Mouse (Mus musculus) inflammation-experienced regulatory T-cells, adult 6 months (primary cell): ENCODE measurements at regions not wholly inside any gene's neighbourhood (a gene's known extent, or its start where the extent isn't known, plus 50 kb on each side); places are given as distances from the start of the nearest gene placed in this dataset.

Experiments
- ATAC-seq: one replicate; pipeline ENCODE4 v1.8.0; 2017

- ATAC-seq, result no peak
These were observed 103.3 kb downstream of the Prox1 start for GRCm38 (mm10) chr1:190067181-190067580.

GRCm38 (mm10) chr1:190066426-190066825 is 104.1 kb downstream of the Prox1 start:
- no peak for ATAC-seq

GRCm38 (mm10) chr1:190061560-190062295 is 108.8 kb downstream of the Prox1 start:
- no peak for ATAC-seq

- no peak for ATAC-seq
These were observed 111.5 kb downstream of the Prox1 start for GRCm38 (mm10) chr1:190059025-190059424.

GRCm38 (mm10) chr1:190056931-190057330 is 113.6 kb downstream of the Prox1 start:
- ATAC-seq, result no peak

GRCm38 (mm10) chr1:190051903-190052302 is 118.6 kb downstream of the Prox1 start:
- ATAC-seq, result no peak

GRCm38 (mm10) chr1:190048521-190049170 is 121.9 kb downstream of the Prox1 start:
- no peak for ATAC-seq

GRCm38 (mm10) chr1:190047201-190047600 is 123.3 kb downstream of the Prox1 start:
- no peak for ATAC-seq

GRCm38 (mm10) chr1:190045797-190046196 is 123.6 kb upstream of the Smyd2 start:
- ATAC-seq, result no peak

- no peak for ATAC-seq
These were observed 121.9 kb upstream of the Smyd2 start for GRCm38 (mm10) chr1:190044036-190044435.

GRCm38 (mm10) chr1:190043156-190043555 is 121.0 kb upstream of the Smyd2 start:
- no peak for ATAC-seq

- ATAC-seq, result no peak
These were observed 120.0 kb upstream of the Smyd2 start for GRCm38 (mm10) chr1:190042197-190042596.

- no peak for ATAC-seq
These were observed 119.0 kb upstream of the Smyd2 start for GRCm38 (mm10) chr1:190041096-190041706.

GRCm38 (mm10) chr1:190038046-190038445 is 115.9 kb upstream of the Smyd2 start:
- ATAC-seq, result no peak

GRCm38 (mm10) chr1:190036726-190037125 is 114.6 kb upstream of the Smyd2 start:
- ATAC-seq, result no peak

GRCm38 (mm10) chr1:190035935-190036334 is 113.8 kb upstream of the Smyd2 start:
- ATAC-seq, result no peak

GRCm38 (mm10) chr1:190034091-190034490 is 111.9 kb upstream of the Smyd2 start:
- no peak for ATAC-seq

- ATAC-seq, result no peak
These were observed 105.4 kb upstream of the Smyd2 start for GRCm38 (mm10) chr1:190027536-190027935.

- no peak for ATAC-seq
These were observed 87.3 kb upstream of the Smyd2 start for GRCm38 (mm10) chr1:190009466-190009865.

GRCm38 (mm10) chr1:190007271-190007670 is 85.1 kb upstream of the Smyd2 start:
- no peak for ATAC-seq

GRCm38 (mm10) chr1:190001084-190001483 is 78.9 kb upstream of the Smyd2 start:
- ATAC-seq, result no peak

GRCm38 (mm10) chr1:189993706-189994105 is 71.5 kb upstream of the Smyd2 start:
- no peak for ATAC-seq

- ATAC-seq, result no peak
These were observed 71.1 kb upstream of the Smyd2 start for GRCm38 (mm10) chr1:189993221-189993620.

GRCm38 (mm10) chr1:189991089-189991488 is 68.9 kb upstream of the Smyd2 start:
- no peak for ATAC-seq
